Comparison of ENCODE assay signal across 19 mouse cellular contexts in the genomic region with DNA sequence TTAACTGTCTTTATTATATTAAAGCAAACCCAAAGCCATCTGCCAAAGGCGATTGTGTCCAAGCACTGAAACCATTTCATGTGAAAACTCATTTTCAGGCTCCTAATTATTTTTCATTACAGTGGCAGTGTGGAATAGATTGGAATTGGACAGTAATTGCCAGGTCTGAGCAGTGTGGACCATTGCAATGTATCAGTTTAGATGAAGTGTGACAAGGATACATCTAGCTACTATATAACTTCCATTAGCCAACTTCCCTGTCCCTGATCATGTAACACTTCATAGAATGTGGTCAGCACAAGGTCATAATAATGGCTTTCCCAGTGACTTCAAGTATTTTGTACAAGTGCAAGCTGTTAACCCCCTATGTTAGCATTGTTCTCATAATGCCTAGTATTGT.
"Had no signal": no experiment of that assay in that cellular context is flagged by ENCODE, and none has a peak within 500 bp of the region (broad histone marks: within the 10 kb centered on the region; RNA-seq: fewer than 3 reads in every experiment).

No protein-coding gene starts in this region.

- H3K9me3 ChIP-seq: kidney, embryonic 15.5 days; liver, embryonic 13.5 days; megakaryocyte, embryonic 14.5 days; midbrain, embryonic 10.5 days; midbrain, embryonic 13.5 days; neural tube, embryonic 13.5 days had no signal

- H3K9ac ChIP-seq: kidney, embryonic 15.5 days; liver, embryonic 13.5 days; midbrain, embryonic 13.5 days; neural tube, embryonic 13.5 days had no signal

- H3K27ac ChIP-seq: kidney, embryonic 15.5 days; left cerebral cortex, adult 2 months; liver, embryonic 13.5 days; midbrain, embryonic 10.5 days; midbrain, embryonic 13.5 days; neural tube, embryonic 13.5 days; stomach, postnatal 0 days had no signal

- DNase-seq: kidney, adult 11 months; kidney, adult 8-10 months; kidney, postnatal 10 days; kidney, postnatal 36 days; layer of hippocampus, postnatal 36 days; liver, embryonic 13.5 days; right cerebral cortex, adult 18-20 months; right cerebral cortex, postnatal 14 days; right cerebral cortex, postnatal 4 days; thymus, postnatal 25 days had no signal

- H3K4me3 ChIP-seq: kidney, embryonic 15.5 days; left cerebral cortex, adult 2 months; liver, embryonic 13.5 days; megakaryocyte, embryonic 14.5 days; midbrain, embryonic 10.5 days; midbrain, embryonic 13.5 days; myocyte; neural tube, embryonic 13.5 days had no signal

- H3K36me3 ChIP-seq: kidney, embryonic 15.5 days; liver, embryonic 13.5 days; midbrain, embryonic 10.5 days; midbrain, embryonic 13.5 days; neural tube, embryonic 13.5 days had no signal

- H3K4me2 ChIP-seq: kidney, embryonic 15.5 days; liver, embryonic 13.5 days; midbrain, embryonic 13.5 days; neural tube, embryonic 13.5 days had no signal

- H3K27me3 ChIP-seq: kidney, embryonic 15.5 days; liver, embryonic 13.5 days; megakaryocyte, embryonic 14.5 days; midbrain, embryonic 13.5 days; neural tube, embryonic 13.5 days had no signal

- ATAC-seq: midbrain, embryonic 13.5 days; midbrain, embryonic 16.5 days had no signal

- H3K4me1 ChIP-seq: kidney, embryonic 15.5 days; liver, embryonic 13.5 days; megakaryocyte, embryonic 14.5 days; midbrain, embryonic 10.5 days; midbrain, embryonic 13.5 days; neural tube, embryonic 13.5 days had no signal
